Mouse (Mus musculus) small intestine, adult 2 months (tissue): ENCODE data around the gene Ppard. TPM values are rescaled to one million over a fixed set of nuclear protein-coding genes. Genes with fewer than 3 reads are reported as not detected.

ENCODE experiments used
- H3K27ac ChIP-seq: fragments of 200-500 bp; 2 replicates; pipeline ENCODE4 v1.5.1; 2012; ENCODE audit warnings: low read depth, low read length, control low read depth, inconsistent platforms; ENCODE audit not compliant: insufficient read depth
- H3K27me3 ChIP-seq: fragments of 200-500 bp; 2 replicates; pipeline ENCODE4 v1.6.1; 2012; ENCODE audit warnings: mild to moderate bottlenecking, moderate library complexity, low read length, inconsistent platforms; ENCODE audit not compliant: control insufficient read depth, insufficient read depth
- H3K36me3 ChIP-seq: fragments of 200-500 bp; 2 replicates; pipeline ENCODE4 v1.6.1; 2012; ENCODE audit warnings: mild to moderate bottlenecking, low read length, control low read depth, inconsistent platforms; ENCODE audit not compliant: control insufficient read depth, insufficient read depth
- H3K4me1 ChIP-seq: fragments of 200-500 bp; 2 replicates; pipeline ENCODE4 v1.6.1; 2012; ENCODE audit warnings: low read length, inconsistent platforms, mixed read lengths; ENCODE audit not compliant: control insufficient read depth, insufficient read depth, insufficient read length
- H3K4me3 ChIP-seq: fragments of 200-500 bp; 2 replicates; pipeline ENCODE4 v1.5.1; 2012; ENCODE audit warnings: low read depth, mild to moderate bottlenecking, control low read depth, inconsistent platforms, low read length, moderate library complexity
- CTCF ChIP-seq: fragments of 200-500 bp; IDR thresholded peaks from 2 replicates; pipeline ENCODE4 v1.5.1; 2012; ENCODE audit warnings: low read depth, mild to moderate bottlenecking, control low read depth, inconsistent platforms, low read length, moderate library complexity, mixed read lengths; ENCODE audit not compliant: insufficient replicate concordance, insufficient read length; ENCODE audit errors: extremely low read depth
- POLR2A ChIP-seq: fragments of 200-500 bp; IDR thresholded peaks from 2 replicates; pipeline ENCODE4 v1.6.1; 2012; ENCODE audit warnings: low read depth, mild to moderate bottlenecking, control low read depth, inconsistent platforms, low read length, moderate library complexity
- WGBS: fragments of 180-500 bp; shearing (Covaris S2); methylation state at CpG from one replicate; pipeline ENCODE4 v1.1.7; 2018; 5-methylcytosine and 5-hydroxymethylcytosine counted together
- polyA plus RNA-seq: library from polyadenylated mRNA; depleted of rRNA; stranded (reverse); fragments of >200 nt; gene quantifications from 2 replicates; pipeline ENCODE4 v1.2.3, GENCODE M21; 2012

Ppard gene
- polyA plus RNA-seq, 1 experiment = 203 TPM

DNA sequence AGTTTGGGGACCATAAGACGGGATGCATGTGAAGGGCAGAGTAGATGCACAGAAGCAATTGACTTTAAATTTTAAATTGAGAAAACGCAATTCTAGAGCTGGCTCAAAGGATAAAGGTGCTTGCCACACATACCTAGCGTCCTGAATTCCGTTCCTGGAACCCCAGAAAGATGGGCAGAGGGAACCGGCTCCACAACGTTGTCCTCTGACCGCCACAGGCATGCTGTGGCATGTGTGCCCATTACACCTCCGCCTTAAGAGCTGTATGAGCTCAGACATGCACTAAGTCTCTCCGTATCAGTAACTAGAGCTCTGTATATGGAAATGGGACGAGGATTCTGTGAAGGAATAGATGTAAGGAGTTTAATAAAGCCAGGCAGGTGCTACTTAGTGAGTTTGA is 7.9 kb upstream of the Ppard start:
- peaks cover 42% of the 10 kb centered on the region for H3K4me1 ChIP-seq
- 81% methylated on average over 10 of the region's 10 CpGs for WGBS
- TF ChIP-seq CTCF (no peak), POLR2A (no peak)
- H3K4me3 ChIP-seq = no peak overlapping the region
- H3K27me3 ChIP-seq = no peaks in the 10 kb centered on the region
- H3K36me3 ChIP-seq = no peaks in the 10 kb centered on the region
- H3K27ac ChIP-seq = 0 out of 2 replicates have a peak overlapping the region, but pooled peaks have one; percentile 26

DNA sequence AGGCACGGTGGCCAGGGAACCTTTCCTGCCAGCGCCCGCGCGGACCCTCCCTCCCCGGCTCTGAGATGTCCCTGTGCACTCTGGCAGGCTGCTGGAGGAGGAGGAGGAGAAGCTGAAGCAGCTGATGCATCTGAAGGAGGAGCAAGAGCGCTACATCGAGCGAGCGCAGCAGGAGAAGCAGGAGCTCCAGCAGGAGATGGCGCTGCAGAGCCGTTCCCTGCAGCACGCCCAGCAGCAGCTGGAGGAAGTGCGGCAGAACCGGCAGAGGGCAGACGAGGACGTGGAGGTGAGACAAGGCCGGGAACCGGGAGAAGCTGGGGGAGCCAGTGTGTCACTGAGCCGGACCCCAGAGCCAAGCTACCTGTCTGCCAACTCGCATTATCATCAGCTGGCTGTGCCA is 6.5 kb upstream of the Ppard start:
- no peak for TF ChIP-seq POLR2A
- peak; percentile 99 for TF ChIP-seq CTCF

DNA sequence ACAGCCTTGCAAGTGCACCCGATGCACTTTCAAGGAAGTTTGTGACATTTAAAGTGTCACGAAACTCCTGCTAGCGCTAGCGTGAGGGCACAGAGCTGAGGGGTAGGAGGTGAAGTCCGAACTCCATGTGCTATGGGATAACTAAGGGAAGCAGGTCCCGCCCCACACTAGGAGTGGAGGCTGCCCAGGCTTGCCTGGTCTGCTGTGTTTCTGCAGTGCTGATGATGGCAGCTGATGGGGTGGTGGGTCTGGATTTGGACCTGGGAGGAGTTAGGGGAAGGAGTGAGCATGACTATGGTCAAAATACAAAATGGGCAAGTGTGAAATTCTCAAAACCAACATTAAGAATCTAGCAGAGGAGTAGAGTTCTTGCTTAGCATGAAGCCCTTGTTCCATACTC is 2.0 kb upstream of the Ppard start:
- no peaks in the 10 kb centered on the region for H3K27me3 ChIP-seq
- no peak overlapping the region for H3K4me3 ChIP-seq
- no peaks in the 10 kb centered on the region for H3K36me3 ChIP-seq
- 27% methylated on average over 6 of the region's 6 CpGs for WGBS
- peak overlapping the region; percentile 95 for H3K27ac ChIP-seq
- TF ChIP-seq POLR2A = no peak
- peaks cover 42% of the 10 kb centered on the region for H3K4me1 ChIP-seq

More for the DNA sequence above, 6.5 kb upstream of the Ppard start:
- peaks cover 53% of the 10 kb centered on the region for H3K4me1 ChIP-seq
- no peaks in the 10 kb centered on the region for H3K27me3 ChIP-seq
- WGBS = 3% methylated on average over 21 of the region's 21 CpGs
- peak overlapping the region; percentile 88 for H3K27ac ChIP-seq
- no peaks in the 10 kb centered on the region for H3K36me3 ChIP-seq
- peak overlapping the region; percentile 49 for H3K4me3 ChIP-seq

DNA sequence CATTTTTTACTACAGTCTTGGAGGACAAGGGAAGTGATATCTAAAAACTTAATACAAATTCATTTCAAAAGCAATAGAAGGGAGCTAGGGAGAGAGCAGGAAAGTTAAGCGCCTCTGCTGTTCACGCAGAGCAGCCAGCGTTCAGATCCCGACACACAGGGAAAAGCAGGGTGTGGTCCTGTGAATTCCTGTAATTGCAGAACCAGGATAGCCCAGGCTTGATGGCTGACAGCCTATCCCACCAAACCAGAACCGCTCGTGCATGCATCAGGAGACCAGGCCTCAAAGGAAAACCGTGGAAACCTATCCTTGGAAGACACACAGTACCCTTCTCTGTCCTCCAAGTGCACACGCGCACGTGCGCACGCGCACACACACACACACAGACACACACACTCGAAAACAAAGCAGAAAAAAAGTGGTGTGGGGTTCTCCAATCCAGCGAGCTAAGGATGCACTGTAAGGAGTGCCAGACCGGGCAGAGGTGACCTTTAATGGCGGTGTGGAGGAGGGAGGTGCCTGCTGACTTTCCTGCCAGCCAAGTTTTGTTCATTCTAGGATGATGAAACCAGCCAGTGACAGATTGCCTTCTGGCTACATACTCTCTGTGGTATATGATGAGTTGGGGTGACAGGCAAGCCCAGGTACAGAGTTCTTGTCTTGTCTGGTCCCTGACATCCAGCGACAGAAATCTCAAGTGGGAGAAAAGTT is 1.3 kb upstream of the Ppard start:
- no peak overlapping the region for H3K4me3 ChIP-seq
- peak overlapping the region; percentile 85 for H3K27ac ChIP-seq
- H3K27me3 ChIP-seq = no peaks in the 10 kb centered on the region
- 78% methylated on average over 18 of the region's 18 CpGs for WGBS
- H3K4me1 ChIP-seq = peaks cover 41% of the 10 kb centered on the region
- TF ChIP-seq POLR2A = no peak
- no peak for TF ChIP-seq CTCF
- H3K36me3 ChIP-seq = peaks cover 2% of the 10 kb centered on the region; the same call in 1 of the 2 replicates

DNA sequence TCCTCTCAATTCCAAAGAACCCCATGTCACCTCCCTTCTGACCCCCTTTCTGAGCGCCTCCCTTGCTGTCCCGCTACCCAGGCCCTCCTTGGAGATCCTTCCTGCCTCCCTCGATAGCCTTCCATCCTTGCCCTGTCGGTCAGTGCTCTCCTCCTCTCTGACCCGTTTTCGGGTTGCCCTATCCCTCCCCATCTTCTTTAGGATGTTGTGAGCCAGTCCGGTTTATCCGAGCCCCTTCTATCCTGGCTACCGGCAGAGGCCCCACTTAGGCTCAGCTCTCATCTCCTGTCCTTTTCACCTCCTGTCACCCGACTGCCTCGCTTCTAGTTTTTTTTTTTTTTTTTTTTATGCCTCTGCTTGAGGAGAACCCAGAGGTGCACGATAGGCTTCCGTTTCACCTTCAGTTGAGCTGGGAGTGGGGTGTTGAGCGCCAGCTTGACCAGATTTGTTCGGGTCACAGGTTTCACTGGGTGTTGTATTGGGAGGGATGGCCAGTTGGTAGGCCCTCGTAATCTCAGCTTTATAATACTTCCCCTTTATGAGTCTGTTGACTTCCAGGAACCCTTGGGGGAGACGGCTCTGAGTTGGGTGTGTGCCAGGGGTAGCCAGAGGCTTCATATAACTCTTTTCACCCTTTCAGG is 711 bp downstream of the Ppard start:
- peaks cover 33% of the 10 kb centered on the region for H3K4me1 ChIP-seq
- H3K27me3 ChIP-seq = no peaks in the 10 kb centered on the region
- H3K4me3 ChIP-seq = peak overlapping the region; percentile 96
- peaks cover 12% of the 10 kb centered on the region for H3K36me3 ChIP-seq
- 0 out of 2 replicates have a peak, but pooled peaks have one; percentile 24 for TF ChIP-seq POLR2A
- peak; percentile 28; the same call in 1 of the 2 replicates for TF ChIP-seq CTCF
- whole genome bisulfite sequencing = under 1% methylated on average over 17 of the region's 17 CpGs
- peak overlapping the region; percentile 88 for H3K27ac ChIP-seq

DNA sequence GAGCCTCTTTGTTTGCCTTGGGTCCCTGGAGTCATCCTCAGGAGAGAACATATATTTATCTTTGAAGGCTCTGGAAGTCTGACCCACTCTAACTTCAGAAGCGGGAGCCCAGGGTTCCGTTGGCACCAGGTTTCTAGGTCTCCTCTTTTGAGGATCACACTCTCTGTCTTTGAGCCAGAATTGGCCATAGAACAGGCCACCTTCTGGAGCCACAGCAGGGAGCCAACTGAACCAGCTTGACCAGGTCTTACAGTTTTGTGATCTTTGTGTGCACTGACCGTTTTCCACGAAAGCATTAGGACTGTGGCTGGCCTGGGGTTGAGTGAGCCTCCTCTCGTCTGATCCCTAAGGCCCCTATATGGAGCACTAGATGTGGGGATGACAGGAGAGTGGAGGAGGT is 2.1 kb downstream of the Ppard start:
- H3K36me3 ChIP-seq = peaks cover 21% of the 10 kb centered on the region
- peak overlapping the region; percentile 32 for H3K4me3 ChIP-seq
- peaks cover 22% of the 10 kb centered on the region for H3K4me1 ChIP-seq
- no peaks in the 10 kb centered on the region for H3K27me3 ChIP-seq
- H3K27ac ChIP-seq = peak overlapping the region; percentile 78; the same call in 1 of the 2 replicates
- WGBS = 87% methylated on average over 5 of the region's 5 CpGs
- TF ChIP-seq CTCF (no peak), POLR2A (no peak)

DNA sequence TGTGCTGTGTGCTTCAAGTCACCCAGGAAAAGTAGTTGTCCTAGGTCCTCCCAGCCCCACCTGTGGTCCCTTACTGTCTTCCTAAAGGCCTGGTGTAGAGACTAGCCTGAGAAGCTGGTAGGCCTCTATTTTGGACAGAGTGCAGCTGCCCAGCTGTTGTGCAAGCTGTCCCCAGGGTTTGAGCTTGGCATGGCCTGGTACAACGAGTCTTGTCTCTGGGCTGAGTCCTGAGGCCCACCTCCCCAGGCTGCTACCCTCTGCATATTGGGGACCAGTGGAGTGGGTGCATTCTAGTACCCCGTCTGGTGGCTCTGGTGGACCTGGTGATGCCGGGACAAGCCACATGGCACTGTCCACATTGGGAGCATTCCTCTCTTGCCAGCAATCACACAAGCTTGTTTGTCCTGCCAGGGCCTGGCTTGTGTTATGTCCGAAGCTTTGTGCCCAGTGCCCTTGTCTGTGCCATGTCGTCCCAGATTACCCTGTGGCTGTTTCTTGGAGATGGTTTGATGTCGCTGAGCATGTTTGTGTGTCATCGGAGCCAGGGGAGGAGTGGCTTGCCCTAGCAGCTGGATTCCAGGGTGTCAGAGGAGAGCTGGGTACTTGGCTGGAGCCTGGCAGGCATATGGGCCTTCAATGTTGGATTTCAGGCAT is 3.6 kb downstream of the Ppard start:
- no peak overlapping the region for H3K27ac ChIP-seq
- no peaks in the 10 kb centered on the region for H3K27me3 ChIP-seq
- 71% methylated on average over 7 of the region's 7 CpGs for WGBS
- TF ChIP-seq POLR2A = no peak
- no peak for TF ChIP-seq CTCF
- H3K36me3 ChIP-seq = peaks cover 33% of the 10 kb centered on the region
- H3K4me3 ChIP-seq = no peak overlapping the region
- H3K4me1 ChIP-seq = peaks cover 11% of the 10 kb centered on the region; the same call in 1 of the 2 replicates
